Mouse (Mus musculus) stomach, postnatal 0 days (tissue): ENCODE results near the gene Btbd9.

Experiments used
- CTCF ChIP-seq: IDR thresholded peaks from 2 replicates; pipeline ENCODE4 v1.5.1; 2016; ENCODE audit warnings: antibody characterized with exemption, low read depth, mild to moderate bottlenecking, moderate library complexity
- EP300 ChIP-seq: optimal IDR thresholded peaks from 2 replicates; pipeline ENCODE3; 2016; ENCODE audit warnings: antibody characterized with exemption

GRCm38 (mm10) chr17:30241720-30242322 is 334.5 kb downstream of the Btbd9 start:
- TF ChIP-seq CTCF: no peak
- TF ChIP-seq EP300: no peak
